Mouse (Mus musculus) CH12.LX (cell line): Measurements from ENCODE around the gene Dennd5b. TPM values are rescaled to one million over a fixed set of nuclear protein-coding genes. Genes with fewer than 3 reads are reported as not detected.

Experiments
- DNase-seq: peaks from one replicate; pipeline ENCODE4 v3.0.0-alpha.2; 2013; ENCODE audit errors: extremely low read depth
- H3K27ac ChIP-seq: 2 replicates; pipeline ENCODE4 v1.5.1; 2012; ENCODE audit warnings: low read depth, mild to moderate bottlenecking, control low read depth, moderate library complexity; ENCODE audit not compliant: insufficient read depth
- H3K27me3 ChIP-seq: replicated peaks from 2 replicates; pipeline ENCODE3; 2012; ENCODE audit warnings: inconsistent platforms
- H3K36me3 ChIP-seq, 2 experiments: replicated peaks in 1 of 2; 2 replicates each; pipeline versions ENCODE3 to v1.6.1; 2012; ENCODE audit warnings: inconsistent platforms in 1 of 2, low read length in 1 of 2, mild to moderate bottlenecking in 1 of 2, mixed read lengths in 1 of 2, moderate library complexity in 1 of 2; ENCODE audit not compliant: control insufficient read depth in 1 of 2, insufficient read depth in 1 of 2
- H3K4me1 ChIP-seq, 2 experiments: 2 replicates each; pipeline ENCODE4 v1.6.1; 2012; ENCODE audit warnings: inconsistent platforms in 1 of 2, moderate library complexity in 1 of 2; ENCODE audit not compliant: insufficient read depth in 2 of 2, control insufficient read depth in 1 of 2
- H3K4me2 ChIP-seq: 2 replicates; pipeline ENCODE4 v1.6.1; 2012; ENCODE audit warnings: low read depth, mild to moderate bottlenecking, control low read depth; ENCODE audit not compliant: poor library complexity, insufficient read depth, severe bottlenecking
- H3K4me3 ChIP-seq, 3 experiments: fragments of 150-350 bp in 1 of 3; sonication (generic) in 1 of 3; replicated peaks in 1 of 3; 2 replicates each; pipeline versions ENCODE3 to v1.5.1; 2011 to 2012; ENCODE audit warnings: low read depth in 2 of 3, low read length in 2 of 3, mild to moderate bottlenecking in 2 of 3, moderate library complexity in 2 of 3, control low read depth in 1 of 3, improper control_type of control experiment in 1 of 3, inconsistent platforms in 1 of 3, mixed read lengths in 1 of 3; ENCODE audit not compliant: poor library complexity in 1 of 3
- H3K79me2 ChIP-seq: replicated peaks from 2 replicates; pipeline ENCODE4 v1.6.1; 2012; ENCODE audit warnings: mild to moderate bottlenecking, moderate library complexity; ENCODE audit not compliant: control insufficient read depth, poor library complexity, insufficient read depth, severe bottlenecking; ENCODE audit errors: extremely low read depth
- H3K9ac ChIP-seq: 2 replicates; pipeline ENCODE4 v1.6.1; 2012; ENCODE audit warnings: low read depth, mild to moderate bottlenecking, control low read depth, moderate library complexity; ENCODE audit not compliant: insufficient read depth
- H3K9me3 ChIP-seq: replicated peaks from 2 replicates; pipeline ENCODE3; 2012; ENCODE audit warnings: low read length, inconsistent platforms, mixed read lengths
- BHLHE40 ChIP-seq: IDR thresholded peaks from 2 replicates; pipeline ENCODE4 v1.6.1; 2011; ENCODE audit warnings: mild to moderate bottlenecking, low read depth, low read length, improper control_type of control experiment
- CHD2 ChIP-seq: IDR thresholded peaks from 2 replicates; pipeline ENCODE4 v1.6.1; 2011; ENCODE audit warnings: low read length, improper control_type of control experiment
- CTCF ChIP-seq, 2 experiments: IDR thresholded peaks in 1 of 2; conservative IDR thresholded peaks in 1 of 2; 2 replicates each; pipeline ENCODE4 v1.5.1; 2011 to 2012; ENCODE audit warnings: low read depth in 2 of 2, low read length in 2 of 2, improper control_type of control experiment in 1 of 2, inconsistent platforms in 1 of 2, mild to moderate bottlenecking in 1 of 2, moderate library complexity in 1 of 2
- E2F4 ChIP-seq: IDR thresholded peaks from 2 replicates; pipeline ENCODE4 v1.6.1; 2011; ENCODE audit warnings: low read depth, low read length, improper control_type of control experiment; ENCODE audit not compliant: insufficient replicate concordance
- ELF1 ChIP-seq: IDR thresholded peaks from 2 replicates; pipeline ENCODE4 v1.6.1; 2014; ENCODE audit warnings: low read depth, mild to moderate bottlenecking, inconsistent platforms, low read length, improper control_type of control experiment
- EP300 ChIP-seq: IDR thresholded peaks from 2 replicates; pipeline ENCODE4 v1.6.1; 2011; ENCODE audit warnings: low read length, improper control_type of control experiment
- HCFC1 ChIP-seq: IDR thresholded peaks from 2 replicates; pipeline ENCODE4 v1.6.1; 2012; ENCODE audit warnings: low read depth, mild to moderate bottlenecking, inconsistent platforms, low read length, improper control_type of control experiment
- JUN ChIP-seq: IDR thresholded peaks from 2 replicates; pipeline ENCODE4 v1.6.1; 2011; ENCODE audit warnings: low read depth, mild to moderate bottlenecking, low read length, improper control_type of control experiment, moderate library complexity; ENCODE audit not compliant: insufficient read depth
- JUND ChIP-seq: conservative IDR thresholded peaks from 2 replicates; pipeline ENCODE4 v1.6.1; 2011; ENCODE audit warnings: low read depth, low read length, improper control_type of control experiment
- KAT2A ChIP-seq: IDR thresholded peaks from 2 replicates; pipeline ENCODE4 v1.6.1; 2012; ENCODE audit warnings: low read length, improper control_type of control experiment, inconsistent platforms; ENCODE audit not compliant: insufficient replicate concordance
- MAX ChIP-seq: IDR thresholded peaks from 2 replicates; pipeline ENCODE4 v1.6.1; 2011; ENCODE audit warnings: low read length, improper control_type of control experiment
- MEF2A ChIP-seq: IDR thresholded peaks from 2 replicates; pipeline ENCODE4 v1.6.1; 2014; ENCODE audit warnings: low read depth, mild to moderate bottlenecking, inconsistent platforms, low read length, improper control_type of control experiment, borderline replicate concordance
- MXI1 ChIP-seq: IDR thresholded peaks from 2 replicates; pipeline ENCODE4 v1.6.1; 2011; ENCODE audit warnings: mild to moderate bottlenecking, low read depth, low read length, improper control_type of control experiment
- MYC ChIP-seq: IDR thresholded peaks from 2 replicates; pipeline ENCODE4 v1.6.1; 2011; ENCODE audit warnings: low read depth, mild to moderate bottlenecking, improper control_type of control experiment, low read length
- PAX5 ChIP-seq: IDR thresholded peaks from 2 replicates; pipeline ENCODE4 v1.6.1; 2012; ENCODE audit warnings: low read length, inconsistent platforms, mixed read lengths
- POLR2A ChIP-seq: IDR thresholded peaks from 2 replicates; pipeline ENCODE4 v1.6.1; 2011; ENCODE audit warnings: low read depth, mild to moderate bottlenecking, improper control_type of control experiment, low read length
- POLR2AphosphoS2 ChIP-seq: IDR thresholded peaks from 2 replicates; pipeline ENCODE4 v1.6.1; 2011; ENCODE audit warnings: low read depth, low read length, improper control_type of control experiment
- RAD21 ChIP-seq: IDR thresholded peaks from 2 replicates; pipeline ENCODE4 v1.6.1; 2011; ENCODE audit warnings: low read depth, mild to moderate bottlenecking, low read length, improper control_type of control experiment, moderate library complexity
- SIN3A ChIP-seq: IDR thresholded peaks from 2 replicates; pipeline ENCODE4 v1.6.1; 2012; ENCODE audit warnings: low read length, improper control_type of control experiment, inconsistent platforms
- SMC3 ChIP-seq: IDR thresholded peaks from 2 replicates; pipeline ENCODE4 v1.6.1; 2011; ENCODE audit warnings: low read depth, low read length, improper control_type of control experiment
- TBP ChIP-seq: conservative IDR thresholded peaks from 2 replicates; pipeline ENCODE4 v1.6.1; 2011; ENCODE audit warnings: low read depth, low read length, improper control_type of control experiment
- USF2 ChIP-seq: conservative IDR thresholded peaks from 2 replicates; pipeline ENCODE4 v1.6.1; 2011; ENCODE audit warnings: low read depth, low read length, improper control_type of control experiment
- ZKSCAN1 ChIP-seq: IDR thresholded peaks from 2 replicates; pipeline ENCODE4 v1.6.1; 2012; ENCODE audit warnings: low read depth, inconsistent platforms, low read length, improper control_type of control experiment, borderline replicate concordance
- ZNF384 ChIP-seq: IDR thresholded peaks from 2 replicates; pipeline ENCODE4 v1.6.1; 2012; ENCODE audit warnings: low read depth, low read length, improper control_type of control experiment, inconsistent platforms
- dilution Hi-C: fragments of 300-500 bp; cut with MboI; formaldehyde crosslinking; loops from 2 replicates; pipeline ENCODE4 v1.14.3; 2020; ENCODE audit warnings: low sequenced_read_pairs; ENCODE audit not compliant: extremely low pct_unique_long_range_greater_than_20kb, extremely low pct_ligation_motif_present
- in situ Hi-C: fragments of 300-500 bp; cut with MboI; formaldehyde crosslinking; loops from 3 replicates; pipeline ENCODE4 v1.14.3; 2019; ENCODE audit warnings: low sequenced_read_pairs, low pct_ligation_motif_present, low pct_unique_long_range_greater_than_20kb, mixed read lengths
- polyA plus RNA-seq: library from polyadenylated mRNA; unstranded; fragments of >175 nt; gene quantifications from 2 replicates; pipeline ENCODE4 v1.2.1, GENCODE M21; 2012; ENCODE audit warnings: low read depth; ENCODE audit not compliant: insufficient read length
- total RNA-seq, 2 experiments: library from RNA; depleted of rRNA; stranded (reverse); fragments of 300-350 nt in 1 of 2; fragments of >200 nt in 1 of 2; gene quantifications; 2 replicates each; pipeline ENCODE4 v1.2.3; 2012 to 2014

Gene Dennd5b
- total and polyA plus RNA-seq, 3 experiments, result 1.6 to 3.1 (median 2.2) TPM

DNA sequence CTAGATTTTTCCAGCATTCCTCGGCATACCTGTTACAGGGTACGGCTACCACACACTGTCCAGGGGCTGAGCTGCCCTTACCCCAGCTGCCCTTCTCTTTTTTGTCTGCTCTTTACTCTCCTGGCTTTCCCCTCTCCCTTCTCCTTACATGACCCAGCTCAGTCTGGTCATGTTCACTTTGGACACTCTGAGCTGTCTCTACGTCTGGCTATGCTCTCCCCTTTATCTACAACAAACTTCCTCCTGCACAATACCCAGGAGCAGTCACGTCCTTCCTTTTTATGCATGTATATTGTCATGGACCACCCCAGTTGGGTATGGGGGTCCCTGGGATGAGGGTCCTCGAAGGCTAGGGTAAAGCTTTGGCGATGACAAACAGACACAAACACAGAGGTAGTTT lies 34.2 kb upstream of the Dennd5b start:
- no peak for DNase-seq
- dilution Hi-C loops, result no loop called here
- Histone ChIP-seq H3K9me3 (peaks cover 2% of the 10 kb centered on the region), H3K36me3 (no peaks in the 10 kb centered on the region), H3K27ac (no peak overlapping the region), H3K4me1 (peaks cover 4 to 21% of the 10 kb centered on the region in 2 experiments; a peak in 3 of 4 replicates), H3K4me3 (no peak overlapping the region), H3K9ac (no peak overlapping the region), H3K27me3 (no peaks in the 10 kb centered on the region), H3K79me2 (no peaks in the 10 kb centered on the region), H3K4me2 (no peak overlapping the region)
- in situ Hi-C loops, result no loop called here
- TF ChIP-seq MXI1 (no peak), SMC3 (no peak), ELF1 (no peak), POLR2AphosphoS2 (no peak)

DNA sequence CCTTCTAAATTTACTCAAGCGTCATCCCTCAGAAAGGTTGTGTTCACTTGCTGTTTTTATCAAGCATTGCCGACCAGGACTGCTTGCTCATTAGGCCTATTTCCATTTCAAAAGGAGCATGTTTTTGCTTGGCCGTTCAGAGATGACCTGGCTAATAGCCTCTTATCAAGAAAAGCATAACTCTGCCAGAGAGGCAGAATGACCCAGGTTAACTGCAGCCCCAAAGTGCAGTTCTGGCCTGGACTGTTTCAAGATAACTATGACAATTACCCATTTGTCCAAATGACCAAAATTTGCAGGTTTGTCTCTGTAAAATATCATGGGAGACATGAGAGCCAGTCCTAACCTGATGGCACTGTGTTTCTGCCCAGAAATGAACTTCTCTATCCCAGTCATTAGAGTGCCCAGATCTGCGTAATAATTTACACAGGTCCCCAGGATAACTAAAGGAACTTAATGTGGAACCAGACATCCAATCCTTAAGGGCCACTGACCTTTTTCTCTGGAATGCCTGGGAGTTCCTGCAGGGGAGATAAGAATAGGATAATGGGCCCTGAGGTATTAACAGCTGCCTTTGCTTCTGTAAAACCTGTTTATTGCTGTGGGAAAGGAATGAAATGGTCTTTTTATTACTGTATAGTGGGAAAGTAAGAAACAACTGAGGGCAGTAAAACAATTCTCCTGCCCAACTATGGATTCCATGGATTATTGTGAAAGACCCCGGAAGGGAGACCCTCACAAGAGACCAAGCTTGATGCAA lies 33.1 kb upstream of the Dennd5b start:
- no peak for TF ChIP-seq CHD2
- Histone ChIP-seq H3K27me3 (no peaks in the 10 kb centered on the region), H3K9me3 (peaks cover 2% of the 10 kb centered on the region), H3K79me2 (no peaks in the 10 kb centered on the region), H3K4me3 (no peak overlapping the region), H3K4me2 (no peak overlapping the region), H3K4me1 (peaks cover 2 to 18% of the 10 kb centered on the region in 2 experiments; a peak in 2 of 4 replicates), H3K9ac (no peak overlapping the region), H3K36me3 (no peaks in the 10 kb centered on the region), H3K27ac (no peak overlapping the region)
- dilution Hi-C loops (no loop called here), in situ Hi-C loops (loop anchor here (5.0 kb wide), 1 partner anchor 243 kb away; no protein-coding TSS in a partner anchor)
- no peak for DNase-seq

DNA sequence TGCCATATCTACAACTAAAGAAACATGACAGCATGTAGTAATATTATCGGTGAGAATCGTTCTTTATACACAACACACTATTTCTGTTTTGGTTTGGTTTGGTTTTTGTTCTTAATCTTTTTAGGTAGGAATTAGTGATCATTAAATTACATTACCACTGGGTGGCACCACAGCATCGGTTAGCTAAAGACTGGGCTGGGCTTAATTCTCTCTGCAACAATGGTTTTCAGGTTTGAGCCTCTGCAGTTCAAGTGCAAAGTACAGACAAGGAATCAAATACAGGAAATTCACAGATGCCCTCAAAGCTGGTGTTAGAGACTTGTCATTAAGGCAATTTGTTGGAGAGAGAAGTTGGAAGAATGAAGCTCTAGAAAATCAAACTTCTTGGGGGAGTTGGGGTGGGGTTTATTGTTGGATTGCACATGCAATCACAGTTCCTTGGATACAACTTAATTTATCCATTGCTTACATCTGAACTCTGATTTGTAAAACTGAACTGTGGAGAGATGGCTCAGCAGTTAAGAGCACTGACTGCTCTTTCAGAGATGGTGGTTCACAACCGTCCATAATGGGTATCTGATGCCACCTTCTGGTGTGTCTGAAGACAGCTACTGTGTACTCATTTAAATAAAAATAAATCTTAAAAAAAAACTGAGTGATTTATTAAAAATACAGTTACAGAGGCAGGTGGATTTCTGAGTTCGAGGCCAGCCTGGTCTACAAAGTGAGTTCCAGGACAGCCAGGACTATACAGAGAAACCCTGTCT lies 31.0 kb upstream of the Dennd5b start:
- Histone ChIP-seq H3K27me3 (no peaks in the 10 kb centered on the region), H3K4me2 (peak overlapping the region; percentile 68), H3K36me3 (no peaks in the 10 kb centered on the region), H3K4me3 (no peak overlapping the region), H3K4me1 (peaks cover 0 to 10% of the 10 kb centered on the region in 2 experiments; a peak in 1 of 4 replicates), H3K79me2 (no peaks in the 10 kb centered on the region), H3K9me3 (no peaks in the 10 kb centered on the region), H3K9ac (no peak overlapping the region; the same call in 1 of the 2 replicates), H3K27ac (no peak overlapping the region)
- dilution Hi-C loops (no loop called here), in situ Hi-C loops (loop anchor here (5.0 kb wide), 1 partner anchor 245 kb away; no protein-coding TSS in a partner anchor)
- peak; percentile 80 for DNase-seq
- no peak for TF ChIP-seq MEF2A
- peak; percentile 27 to 94; a peak in 2 of 4 replicates for TF ChIP-seq CTCF (conservative IDR thresholded peaks at IDR 0.05 in 1 of 2, IDR thresholded peaks at IDR 0.05 in 1 of 2; ENCODE audit: low read depth in 2 of 2, low read length in 2 of 2)
- TF ChIP-seq ZNF384, result peak; percentile 54
- TF ChIP-seq KAT2A, result no peak
- TF ChIP-seq POLR2A, result no peak
- no peak for TF ChIP-seq E2F4
- no peak for TF ChIP-seq MAX
- no peak for TF ChIP-seq ZKSCAN1
- peak; percentile 98 for TF ChIP-seq RAD21
- TF ChIP-seq USF2, result no peak
- TF ChIP-seq JUN, result no peak
- TF ChIP-seq BHLHE40, result no peak
- TF ChIP-seq TBP, result no peak
- TF ChIP-seq JUND, result no peak
- TF ChIP-seq SIN3A, result no peak
- no peak for TF ChIP-seq PAX5
- no peak; the same call in 1 of the 2 replicates for TF ChIP-seq HCFC1
- no peak for TF ChIP-seq ELF1
- peak; percentile 96 for TF ChIP-seq SMC3
- no peak for TF ChIP-seq EP300
- 0 out of 2 replicates have a peak, but pooled peaks have one; percentile 15 for TF ChIP-seq MYC
